Mouse (Mus musculus) heart, embryonic 10.5 days (tissue): Measurements from ENCODE around the gene Crtac1. TPM values are rescaled to one million over a fixed set of nuclear protein-coding genes. Genes with fewer than 3 reads are reported as not detected.

Experiments used
- DNase-seq: peaks from one replicate; pipeline ENCODE4 v3.0.0-alpha.2; 2017; ENCODE audit warnings: low spot score
- H3K27ac ChIP-seq: fragments of 300-500 bp; sonication (generic); 2 replicates; pipeline ENCODE4 v1.5.1; 2016; ENCODE audit warnings: mild to moderate bottlenecking
- H3K27me3 ChIP-seq: fragments of 300-500 bp; sonication (generic); 2 replicates; pipeline ENCODE4 v1.6.1; 2016; ENCODE audit warnings: mild to moderate bottlenecking; ENCODE audit not compliant: poor library complexity, insufficient read depth, severe bottlenecking
- H3K36me3 ChIP-seq: fragments of 300-500 bp; sonication (generic); 2 replicates; pipeline ENCODE4 v1.6.1; 2016; ENCODE audit warnings: mild to moderate bottlenecking, moderate library complexity
- H3K4me1 ChIP-seq: fragments of 300-500 bp; sonication (generic); 2 replicates; pipeline ENCODE4 v1.6.1; 2016; ENCODE audit warnings: mild to moderate bottlenecking
- H3K4me3 ChIP-seq: fragments of 300-500 bp; sonication (generic); 2 replicates; pipeline ENCODE4 v1.5.1; 2016; ENCODE audit warnings: mild to moderate bottlenecking, moderate library complexity
- H3K9me3 ChIP-seq: fragments of 300-500 bp; sonication (generic); 2 replicates; pipeline ENCODE4 v1.6.1; 2016; ENCODE audit warnings: mild to moderate bottlenecking, moderate library complexity
- WGBS: fragments of 180-500 bp; shearing (Covaris S2); methylation state at CpG from one replicate; pipeline ENCODE4 v1.1.7; 2016; 5-methylcytosine and 5-hydroxymethylcytosine counted together
- polyA plus RNA-seq: library from polyadenylated mRNA; unstranded; fragments of >200 nt; fragmentation: Nextera tagmentation; extraction: Ambion mirVana; gene quantifications from 2 replicates; pipeline ENCODE4 v1.2.1, GENCODE M21; 2016

Crtac1 gene
- polyA plus RNA-seq, 1 experiment from 2014 or later = 0.28 TPM

GRCm38 (mm10) chr19:42288361-42288760, 143.2 kb downstream of the Crtac1 start:
- H3K9me3 ChIP-seq = no peaks in the 10 kb centered on the region
- H3K27me3 ChIP-seq = peaks cover 17% of the 10 kb centered on the region; the same call in 1 of the 2 replicates
- H3K4me1 ChIP-seq = peaks cover 15% of the 10 kb centered on the region
- H3K27ac ChIP-seq = no peak overlapping the region
- DNase-seq = no peak
- WGBS = 41% methylated on average over 4 of the region's 4 CpGs
- H3K36me3 ChIP-seq = no peaks in the 10 kb centered on the region
- no peak overlapping the region for H3K4me3 ChIP-seq

GRCm38 (mm10) chr19:42284178-42284577, 147.4 kb downstream of the Crtac1 start:
- no peaks in the 10 kb centered on the region for H3K9me3 ChIP-seq
- no peak overlapping the region for H3K27ac ChIP-seq
- 65% methylated on average over 8 of the region's 8 CpGs for WGBS
- H3K36me3 ChIP-seq = no peaks in the 10 kb centered on the region
- peaks cover 12% of the 10 kb centered on the region for H3K4me1 ChIP-seq
- peaks cover 17% of the 10 kb centered on the region; the same call in 1 of the 2 replicates for H3K27me3 ChIP-seq
- H3K4me3 ChIP-seq = no peak overlapping the region
- no peak for DNase-seq

GRCm38 (mm10) chr19:42279611-42280010, 152.0 kb downstream of the Crtac1 start:
- WGBS = 60% methylated on average over 3 of the region's 3 CpGs
- Histone ChIP-seq H3K27ac (no peak overlapping the region), H3K27me3 (peaks cover 21% of the 10 kb centered on the region; the same call in 1 of the 2 replicates), H3K36me3 (no peaks in the 10 kb centered on the region), H3K4me3 (no peak overlapping the region), H3K9me3 (no peaks in the 10 kb centered on the region), H3K4me1 (peaks cover 12% of the 10 kb centered on the region)
- no peak for DNase-seq

GRCm38 (mm10) chr19:42278461-42278860, 153.1 kb downstream of the Crtac1 start:
- H3K4me1 ChIP-seq = peaks cover 8% of the 10 kb centered on the region
- DNase-seq = no peak
- no peaks in the 10 kb centered on the region for H3K36me3 ChIP-seq
- no peak overlapping the region for H3K27ac ChIP-seq
- H3K27me3 ChIP-seq = peaks cover 15% of the 10 kb centered on the region; the same call in 1 of the 2 replicates
- no peaks in the 10 kb centered on the region for H3K9me3 ChIP-seq
- no peak overlapping the region for H3K4me3 ChIP-seq
- 73% methylated on average over 5 of the region's 5 CpGs for WGBS

- Histone ChIP-seq H3K4me1 (peaks cover 8% of the 10 kb centered on the region), H3K9me3 (no peaks in the 10 kb centered on the region), H3K36me3 (no peaks in the 10 kb centered on the region), H3K4me3 (no peak overlapping the region), H3K27me3 (peaks cover 15% of the 10 kb centered on the region; the same call in 1 of the 2 replicates), H3K27ac (no peak overlapping the region)
- WGBS = 83% methylated on average over 6 of the region's 6 CpGs
- DNase-seq = no peak
Observed at GRCm38 (mm10) chr19:42277288-42277687, 154.3 kb downstream of the Crtac1 start.

- Histone ChIP-seq H3K4me1 (peaks cover 10% of the 10 kb centered on the region), H3K9me3 (no peaks in the 10 kb centered on the region), H3K27me3 (peaks cover 50% of the 10 kb centered on the region), H3K27ac (no peak overlapping the region), H3K4me3 (no peak overlapping the region), H3K36me3 (no peaks in the 10 kb centered on the region)
- peak; percentile 81 for DNase-seq
- WGBS = 38% methylated on average over 14 of the region's 14 CpGs
Observed at GRCm38 (mm10) chr19:42272003-42272963, 159.3 kb downstream of the Crtac1 start.

GRCm38 (mm10) chr19:42271182-42271581, 160.4 kb downstream of the Crtac1 start:
- no peak for DNase-seq
- Histone ChIP-seq H3K4me1 (peaks cover 10% of the 10 kb centered on the region), H3K27ac (no peak overlapping the region), H3K9me3 (no peaks in the 10 kb centered on the region), H3K4me3 (no peak overlapping the region), H3K27me3 (peaks cover 56% of the 10 kb centered on the region), H3K36me3 (no peaks in the 10 kb centered on the region)
- 79% methylated on average over 7 of the region's 7 CpGs for WGBS

GRCm38 (mm10) chr19:42270119-42270518, 161.5 kb downstream of the Crtac1 start:
- WGBS = 56% methylated on average over 6 of the region's 6 CpGs
- H3K27me3 ChIP-seq = peaks cover 56% of the 10 kb centered on the region
- H3K36me3 ChIP-seq = no peaks in the 10 kb centered on the region
- no peak overlapping the region for H3K27ac ChIP-seq
- H3K4me1 ChIP-seq = peaks cover 10% of the 10 kb centered on the region
- no peak for DNase-seq
- H3K9me3 ChIP-seq = no peaks in the 10 kb centered on the region
- H3K4me3 ChIP-seq = no peak overlapping the region

GRCm38 (mm10) chr19:42268337-42268736, 163.2 kb downstream of the Crtac1 start:
- DNase-seq = no peak
- Histone ChIP-seq H3K27me3 (peaks cover 61% of the 10 kb centered on the region), H3K4me1 (peaks cover 10% of the 10 kb centered on the region), H3K27ac (no peak overlapping the region), H3K36me3 (no peaks in the 10 kb centered on the region), H3K4me3 (peak overlapping the region; percentile 46), H3K9me3 (no peaks in the 10 kb centered on the region)
- under 1% methylated on average over 19 of the region's 19 CpGs for WGBS

- Histone ChIP-seq H3K9me3 (no peaks in the 10 kb centered on the region), H3K27ac (no peak overlapping the region), H3K4me3 (no peak overlapping the region), H3K4me1 (peaks cover 7% of the 10 kb centered on the region), H3K27me3 (peaks cover 44% of the 10 kb centered on the region), H3K36me3 (no peaks in the 10 kb centered on the region)
- 50% methylated on average over 3 of the region's 3 CpGs for WGBS
- no peak for DNase-seq
Observed at GRCm38 (mm10) chr19:42263524-42263923, 168.1 kb downstream of the Crtac1 start.

- 79% methylated on average over 8 of the region's 8 CpGs for WGBS
- no peaks in the 10 kb centered on the region for H3K9me3 ChIP-seq
Observed at GRCm38 (mm10) chr19:42260486-42260885, 171.1 kb downstream of the Crtac1 start.

GRCm38 (mm10) chr19:42258596-42258995, 173.0 kb downstream of the Crtac1 start:
- Histone ChIP-seq H3K27ac (no peak overlapping the region), H3K27me3 (peaks cover 55% of the 10 kb centered on the region), H3K4me3 (no peak overlapping the region), H3K9me3 (no peaks in the 10 kb centered on the region), H3K36me3 (no peaks in the 10 kb centered on the region), H3K4me1 (peaks cover 11% of the 10 kb centered on the region)
- DNase-seq = no peak
- WGBS = 59% methylated on average over 5 of the region's 5 CpGs

More at GRCm38 (mm10) chr19:42260486-42260885, 171.1 kb downstream of the Crtac1 start:
- H3K36me3 ChIP-seq = no peaks in the 10 kb centered on the region
- DNase-seq = no peak
- H3K4me3 ChIP-seq = no peak overlapping the region
- H3K4me1 ChIP-seq = peaks cover 8% of the 10 kb centered on the region
- H3K27me3 ChIP-seq = peaks cover 41% of the 10 kb centered on the region
- H3K27ac ChIP-seq = no peak overlapping the region

- no peaks in the 10 kb centered on the region for H3K36me3 ChIP-seq
- H3K4me3 ChIP-seq = no peak overlapping the region
- H3K27ac ChIP-seq = no peak overlapping the region
- WGBS = 72% methylated on average over 3 of the region's 3 CpGs
- peaks cover 11% of the 10 kb centered on the region for H3K4me1 ChIP-seq
- H3K27me3 ChIP-seq = peaks cover 59% of the 10 kb centered on the region
- no peaks in the 10 kb centered on the region for H3K9me3 ChIP-seq
- DNase-seq = no peak
Observed at GRCm38 (mm10) chr19:42258031-42258430, 173.6 kb downstream of the Crtac1 start.
